Mouse (Mus musculus) right cerebral cortex, postnatal 36 days (tissue): ENCODE measurements at regions not wholly inside any gene's neighbourhood (a gene's known extent, or its start where the extent isn't known, plus 50 kb on each side); places are given as distances from the start of the nearest gene placed in this dataset.

ENCODE experiments used
- DNase-seq, 2 experiments: peaks; one replicate each; pipeline ENCODE4 v3.0.0; 2022; ENCODE audit warnings: low spot score in 2 of 2, mixed read lengths in 1 of 2

DNA sequence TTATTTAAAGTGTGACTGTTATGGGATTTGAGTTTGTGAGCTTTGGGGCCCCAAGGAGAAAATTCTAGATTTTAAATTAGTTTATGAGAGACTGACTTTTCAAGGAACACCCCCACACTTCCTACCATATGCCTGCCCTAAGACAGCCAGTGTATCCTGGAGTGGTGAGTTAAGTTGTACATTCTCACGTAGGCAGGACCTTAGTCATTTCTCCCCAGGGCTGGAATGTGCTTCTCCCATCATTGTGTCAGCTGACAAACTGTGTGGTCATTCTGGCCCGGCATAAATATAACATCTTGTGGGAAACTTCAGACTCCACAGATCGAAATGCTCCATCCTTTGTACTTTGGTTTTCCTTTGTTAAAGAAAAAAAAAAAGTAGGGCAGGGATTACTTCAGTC lies 73.1 kb upstream of the Tfpi start:
- peak; percentile 32 to 41 for DNase-seq

DNA sequence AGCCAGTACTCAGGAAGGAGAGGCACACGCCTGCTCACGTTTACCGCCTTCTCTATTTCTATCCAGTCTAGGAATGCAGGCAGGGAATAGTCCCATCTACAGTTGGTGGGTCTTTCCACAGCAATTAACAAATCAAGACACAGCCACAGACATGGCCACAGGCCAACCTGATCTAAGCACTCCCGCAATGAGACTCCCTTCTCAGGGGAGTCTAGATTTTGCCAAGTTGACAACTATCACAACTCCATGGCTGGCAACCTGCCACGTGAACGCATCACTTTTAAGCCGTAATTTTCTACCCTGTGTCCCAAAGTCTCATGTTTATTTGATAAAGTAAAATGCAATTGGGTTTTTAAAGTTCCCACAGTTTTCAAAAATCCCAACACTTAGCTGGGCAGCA lies 72.0 kb upstream of the Tfpi start:
- no peak for DNase-seq

DNA sequence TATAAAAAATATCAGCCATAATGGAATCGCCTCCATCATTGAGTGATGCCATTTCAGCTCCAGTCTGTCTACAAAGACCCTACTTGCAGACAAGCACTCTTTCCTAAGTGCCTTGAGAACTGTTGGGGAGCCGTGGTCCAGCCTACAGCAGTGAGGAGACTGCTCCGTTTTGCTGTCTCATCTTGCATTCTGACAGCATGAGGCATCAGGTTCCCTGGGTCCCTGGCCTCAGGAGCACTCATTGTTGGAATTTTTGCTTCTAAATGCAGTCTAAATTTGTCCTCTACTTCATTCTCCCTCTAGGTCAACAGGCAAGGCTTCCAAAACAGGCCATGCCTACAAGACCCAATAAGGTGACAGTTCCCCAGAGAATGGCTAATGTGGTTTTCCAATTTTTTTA lies 69.1 kb upstream of the Tfpi start:
- no peak for DNase-seq

DNA sequence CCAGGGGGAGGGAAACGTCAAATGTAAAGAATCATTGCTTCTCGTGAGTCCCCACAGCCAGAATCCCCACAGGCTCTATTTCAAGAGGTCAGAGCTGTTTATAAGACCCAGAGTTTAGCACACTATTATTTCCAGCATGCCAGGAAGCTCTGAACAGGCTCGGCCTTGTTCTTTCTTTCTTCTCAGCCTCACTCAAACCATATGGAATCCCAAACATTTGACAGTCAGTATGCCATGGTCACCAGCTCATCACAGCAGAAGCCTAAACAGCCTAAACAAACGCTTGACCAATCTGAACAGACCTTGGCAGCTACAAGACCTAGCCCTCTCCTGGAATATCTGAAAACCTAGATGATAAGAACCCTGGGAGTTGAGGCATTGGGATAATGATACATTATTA lies 68.2 kb upstream of the Tfpi start:
- DNase-seq = no peak

DNA sequence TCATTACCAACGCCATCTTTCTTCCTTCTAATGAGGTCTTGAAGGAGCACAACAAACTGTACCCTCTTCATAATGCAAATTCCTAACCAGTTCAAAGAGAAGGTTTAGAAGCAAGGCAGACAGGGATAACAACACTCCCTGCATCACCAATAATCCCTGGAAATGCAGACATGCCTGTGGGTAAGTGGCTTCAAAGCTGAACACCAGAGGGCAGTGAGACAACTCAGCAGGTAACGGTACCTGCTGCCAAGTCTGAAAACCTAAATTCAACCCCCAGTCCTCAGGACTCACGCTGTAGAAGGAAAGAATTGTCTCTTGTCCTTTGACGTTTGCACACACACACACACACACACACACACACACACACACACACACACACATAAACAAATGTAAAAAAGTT lies 67.6 kb upstream of the Tfpi start:
- no peak for DNase-seq

DNA sequence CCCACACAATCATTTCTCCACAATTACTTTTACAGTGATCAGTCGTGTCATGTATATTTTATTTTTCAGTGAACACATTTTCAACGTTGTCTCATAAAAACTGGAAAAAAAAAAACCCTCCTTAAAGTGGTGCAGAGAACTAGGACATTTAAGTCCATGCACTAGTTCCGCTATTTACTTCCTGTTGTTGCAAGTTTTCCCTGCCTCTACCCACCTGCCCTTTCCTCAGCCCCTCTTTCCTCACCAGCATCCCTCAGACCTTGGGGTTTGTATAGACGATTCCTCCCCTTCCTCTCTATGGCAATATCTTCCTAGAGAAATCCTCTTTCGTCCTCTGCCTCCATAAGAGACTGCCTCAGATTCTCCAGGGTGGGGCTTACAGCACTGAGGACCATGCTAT lies 64.9 kb upstream of the Tfpi start:
- DNase-seq = no peak

DNA sequence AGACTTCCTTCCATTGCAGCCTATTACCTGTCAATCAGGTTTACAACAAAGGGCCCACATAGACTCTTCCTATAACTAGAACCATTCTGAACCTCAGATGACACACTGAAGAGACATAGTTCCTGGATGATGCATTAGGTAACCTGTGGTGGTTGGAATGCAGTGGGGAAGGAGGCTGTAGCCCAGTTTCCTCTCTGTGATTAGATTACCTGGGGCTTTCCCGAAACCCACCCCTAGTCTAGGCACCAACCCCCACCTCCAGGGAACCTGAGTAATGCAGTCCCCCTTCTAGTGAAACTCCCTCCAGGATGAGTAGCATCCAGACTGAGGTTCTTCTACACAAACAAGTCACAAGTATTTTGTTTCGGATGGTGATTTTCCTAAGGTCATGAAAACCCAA lies 62.5 kb upstream of the Tfpi start:
- no peak for DNase-seq

DNA sequence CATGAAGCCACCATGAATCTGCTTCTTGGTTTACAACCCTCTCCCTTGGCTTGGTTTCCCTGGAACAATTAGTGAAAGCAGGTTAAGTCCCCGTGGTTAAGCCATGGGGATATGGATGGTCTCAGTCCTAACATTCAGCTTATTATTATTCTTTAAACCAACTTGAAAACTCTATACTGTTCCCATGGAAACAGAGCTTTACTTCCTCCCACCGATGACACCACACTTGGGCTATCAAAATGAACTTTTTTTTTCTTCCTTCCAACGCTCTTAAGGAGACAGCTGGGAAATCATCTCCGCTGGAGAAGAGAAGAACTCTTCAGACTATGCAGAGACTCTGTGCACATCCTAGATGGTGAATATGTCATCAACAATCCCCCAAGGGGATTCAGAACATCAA lies 61.4 kb upstream of the Tfpi start:
- no peak for DNase-seq

DNA sequence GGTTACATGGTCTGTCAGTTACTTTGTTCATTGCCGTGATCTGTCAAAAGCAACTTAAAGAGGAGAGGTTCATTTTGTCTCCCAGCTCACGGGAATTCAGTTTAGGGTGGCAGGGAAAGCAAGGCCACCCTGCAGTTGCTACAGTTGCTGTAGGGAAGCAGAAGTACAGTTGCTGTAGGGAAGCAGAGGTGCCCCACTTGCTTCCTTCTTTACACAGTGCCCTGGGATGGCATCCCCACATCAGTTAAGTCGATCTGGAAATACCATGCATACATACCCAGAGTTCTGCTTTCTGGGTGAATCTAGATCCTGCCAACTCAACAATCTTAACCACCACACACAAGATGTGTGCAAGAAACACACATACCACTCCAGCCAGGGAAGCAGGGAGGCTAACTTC lies 54.6 kb upstream of the Tfpi start:
- DNase-seq = no peak

DNA sequence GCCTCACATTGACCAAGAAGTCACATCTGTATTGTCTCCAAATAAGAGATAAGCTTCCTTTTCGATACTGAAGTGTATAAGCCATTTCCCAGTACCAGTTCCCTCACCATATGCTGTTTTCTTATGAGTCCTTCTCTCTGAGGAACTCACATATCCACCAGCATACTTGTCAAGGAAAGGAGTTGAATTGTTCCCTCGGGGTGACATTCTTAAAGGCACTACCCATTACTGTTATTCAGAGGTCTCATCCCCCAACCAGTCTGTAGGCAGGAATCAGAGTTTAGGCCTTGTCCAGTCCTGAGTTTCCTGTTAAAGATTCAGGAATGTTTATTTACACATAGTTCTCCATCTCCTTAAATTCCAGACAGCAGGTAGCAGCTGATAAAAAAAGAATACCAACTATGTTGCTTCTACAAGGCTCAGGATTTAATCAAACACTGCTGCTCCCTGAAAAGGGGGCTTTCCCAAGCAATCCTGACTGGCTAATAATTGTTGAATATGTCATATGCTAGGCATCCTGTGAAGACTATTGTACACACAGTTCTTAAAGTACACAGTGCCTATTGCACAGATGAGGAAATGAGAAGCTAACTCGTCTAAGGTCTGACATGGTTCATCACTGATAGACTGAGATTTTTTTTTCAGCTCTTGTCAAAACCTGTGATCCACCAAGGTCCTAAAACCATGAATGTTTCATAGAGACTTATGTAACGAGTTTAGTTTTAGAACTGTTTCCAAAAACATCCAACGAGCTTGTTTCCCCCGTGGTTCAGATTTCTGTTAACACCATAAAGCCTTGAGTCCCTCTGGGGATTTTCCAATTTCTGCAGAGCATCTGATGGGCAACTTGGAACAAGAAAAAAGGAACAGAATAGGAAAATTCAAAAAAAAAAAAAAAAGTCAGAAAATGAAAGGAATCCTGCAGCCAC lies 52.5 kb upstream of the Tfpi start:
- DNase-seq = no peak
